9 mouse cellular contexts compared by ENCODE assay signal in the genomic region with DNA sequence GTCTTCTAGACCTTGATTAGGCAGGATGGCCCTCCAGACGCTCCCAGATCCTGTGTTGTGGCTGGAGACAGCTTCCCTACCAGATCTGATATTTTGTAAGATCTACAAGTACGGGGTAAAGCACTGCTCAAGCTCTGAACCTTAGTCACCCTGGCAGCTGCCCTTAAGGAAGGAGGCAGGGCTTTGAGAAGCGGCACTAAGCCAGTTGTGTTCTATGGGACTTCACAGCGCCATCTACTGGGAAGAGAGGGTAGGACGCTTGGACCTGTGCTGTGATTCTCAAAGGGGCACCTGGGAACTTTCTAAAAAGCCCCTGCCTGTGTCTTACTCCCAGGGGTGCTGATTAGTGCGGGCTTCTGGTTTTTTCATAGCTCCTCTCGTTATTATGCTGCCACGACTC. TPM values are rescaled to one million over a fixed set of nuclear protein-coding genes. Genes with fewer than 3 reads are reported as not detected.
A peak's percentile ranks its signal among the peaks of the same experiment; 100 is the strongest.
DNase-seq lines count a peak whose midpoint lies in the region; TF ChIP-seq lines count a peak whose summit lies in the region.
"Had no signal": no experiment of that assay in that cellular context is flagged by ENCODE, and none has a peak within 500 bp of the region (broad histone marks: within the 10 kb centered on the region; RNA-seq: fewer than 3 reads in every experiment).

No protein-coding gene starts in this region.

- DNase-seq in MEL (ENCODE audit: low read depth, low spot score): no peak
- peak; percentile 12 for DNase-seq in brain, embryonic 18.5 days (ENCODE audit: low read depth, low spot score)
- DNase-seq in fibroblast of lung, adult 2 months (ENCODE audit: low read depth): peak; percentile 81
- peak; percentile 80 to 88 for DNase-seq in heart, postnatal 10 days
- peak; percentile 89 for DNase-seq in kidney, postnatal 4 days
- DNase-seq in lung, adult 2 months: peak; percentile 79
- peak; percentile 86 for DNase-seq in retina, postnatal 1 day
- peak; percentile 77 for DNase-seq in urinary bladder, postnatal 25 days (ENCODE audit: low spot score)

- intact Hi-C loops in heart, postnatal 10 days (cut with DNase I): loop anchor here (2.0 to 5.0 kb wide), 3 partner anchors 68 to 358 kb away; a partner anchor contains a TSS

- H3K36me3 ChIP-seq in MEL (ENCODE audit: control insufficient read depth in 1 of 2, insufficient read depth in 2 of 2, low read length in 2 of 2): no peaks in the 10 kb centered on the region

- no peaks in the 10 kb centered on the region for H3K9me3 ChIP-seq in MEL (replicated peaks; ENCODE audit: insufficient read depth, low read length)

- TF ChIP-seq POLR2A in MEL (IDR thresholded peaks at IDR 0.05; ENCODE audit: control insufficient read depth in 1 of 2, insufficient read depth in 1 of 2, low read depth in 1 of 2, low read length in 2 of 2, poor library complexity in 1 of 2): no peak
- TF ChIP-seq POLR2A in lung, adult 2 months (IDR thresholded peaks at IDR 0.05; ENCODE audit: borderline replicate concordance, extremely low read depth, low read depth, low read length): no peak

- no peak overlapping the region for H3K27ac ChIP-seq in MEL (ENCODE audit: control insufficient read depth, low read depth, low read length)
- H3K27ac ChIP-seq: macrophage had no signal

- H3K4me1 ChIP-seq in MEL (ENCODE audit: control insufficient read depth in 1 of 2, insufficient read depth in 2 of 2, low read length in 2 of 2): no peaks in the 10 kb centered on the region
- H3K4me1 ChIP-seq in lung, adult 2 months (ENCODE audit: control insufficient read depth, insufficient read depth, low read length): no peaks in the 10 kb centered on the region

- TF ChIP-seq CTCF in MEL (IDR thresholded peaks at IDR 0.05 in 2 of 3, conservative IDR thresholded peaks at IDR 0.05 in 1 of 3; ENCODE audit: control insufficient read depth in 1 of 3, insufficient read depth in 1 of 3, low read depth in 2 of 3, low read length in 3 of 3, poor library complexity in 1 of 3, severe bottlenecking in 1 of 3): peak; percentile 11 to 35 (median 26); a peak in 4 of 6 replicates
- peak; percentile 83 for TF ChIP-seq CTCF in lung, adult 2 months (IDR thresholded peaks at IDR 0.05; ENCODE audit: insufficient read depth, low read length)

- WGBS in lung, adult 2 months: 4% methylated on average over 8 of the region's 8 CpGs

- no peak overlapping the region for H3K9ac ChIP-seq in MEL (ENCODE audit: control insufficient read depth, low read depth, low read length, poor library complexity, severe bottlenecking)

- TF ChIP-seq RAD21 in MEL (IDR thresholded peaks at IDR 0.05; ENCODE audit: low read depth, low read length): no peak

- H3K79me2 ChIP-seq in MEL (ENCODE audit: control insufficient read depth, insufficient read depth, low read length, poor library complexity): no peaks in the 10 kb centered on the region

- no peak overlapping the region for H3K4me3 ChIP-seq in MEL (ENCODE audit: control insufficient read depth in 1 of 2, insufficient read depth in 1 of 2, low read depth in 2 of 2, low read length in 2 of 2)
- no peak overlapping the region for H3K4me3 ChIP-seq in lung, adult 2 months (replicated peaks; ENCODE audit: extremely low read depth, low read depth, low read length)

- H3K27me3 ChIP-seq in MEL (ENCODE audit: control insufficient read depth in 1 of 2, insufficient read depth in 2 of 2, low read length in 2 of 2): no peaks in the 10 kb centered on the region

- no peak for TF ChIP-seq EP300 in MEL (IDR thresholded peaks at IDR 0.05; ENCODE audit: low read depth in 1 of 2, low read length in 2 of 2)

TF ChIP-seq in MEL, 35 proteins besides CTCF, POLR2A, EP300 and RAD21:
- TF ChIP-seq MEF2A (IDR thresholded peaks at IDR 0.05; ENCODE audit: extremely low read depth, insufficient replicate concordance, low read depth, low read length, poor library complexity, severe bottlenecking): no peak
- no peak for TF ChIP-seq KAT2A (conservative IDR thresholded peaks at IDR 0.05; ENCODE audit: low read depth, low read length)
- TF ChIP-seq GATA1 (IDR thresholded peaks at IDR 0.05; ENCODE audit: low read depth, low read length): no peak
- no peak for TF ChIP-seq JUND (IDR thresholded peaks at IDR 0.05; ENCODE audit: low read depth, low read length)
- no peak for TF ChIP-seq ZMIZ1 (IDR thresholded peaks at IDR 0.05; ENCODE audit: low read depth, low read length)
- TF ChIP-seq ETS1 (IDR thresholded peaks at IDR 0.05; ENCODE audit: low read depth, low read length): no peak
- no peak for TF ChIP-seq ZNF384 (IDR thresholded peaks at IDR 0.05; ENCODE audit: low read depth, low read length)
- TF ChIP-seq ELF1 (IDR thresholded peaks at IDR 0.05; ENCODE audit: low read depth, low read length): no peak
- TF ChIP-seq ZC3H11A (IDR thresholded peaks at IDR 0.05; ENCODE audit: low read depth, low read length): no peak
- TF ChIP-seq POLR2AphosphoS2 (IDR thresholded peaks at IDR 0.05; ENCODE audit: low read length): no peak
- no peak for TF ChIP-seq MXI1 (IDR thresholded peaks at IDR 0.05; ENCODE audit: low read depth, low read length)
- no peak for TF ChIP-seq SMC3 (IDR thresholded peaks at IDR 0.05; ENCODE audit: low read depth, low read length)
- TF ChIP-seq USF2 (IDR thresholded peaks at IDR 0.05; ENCODE audit: borderline replicate concordance in 1 of 2, insufficient read depth in 1 of 2, low read depth in 1 of 2, low read length in 2 of 2): no peak
- TF ChIP-seq ZKSCAN1 (IDR thresholded peaks at IDR 0.05; ENCODE audit: low read depth, low read length): no peak

RNA-seq across cellular contexts. Expression of a gene that starts 33.3 kb away (rescaled TPM):
- total RNA-seq in MEL (2012; rRNA removed): not detected in 2 replicates
- polyA plus RNA-seq in MEL (2012; ENCODE audit: insufficient read depth in 1 of 2, insufficient read length in 2 of 2, low read depth in 1 of 2, low replicate concordance in 2 of 2, missing spikeins in 1 of 2): not detected
- total RNA-seq in heart, postnatal 10 days (2021): 1 to 10 TPM; 4.7 to 4.9 TPM
- 47.4 and 85.7 TPM in 2 replicates for polyA plus RNA-seq in lung, adult 2 months (2012; rRNA removed)
- polyA plus RNA-seq: macrophage had no signal
